Mouse (Mus musculus) urinary bladder, postnatal 36 days (tissue): ENCODE measurements around the gene Hspb2.

Source experiments
- DNase-seq, 2 experiments: peaks; one replicate each; pipeline ENCODE4 v3.0.0; 2022; ENCODE audit warnings: low spot score in 2 of 2, mixed read lengths in 1 of 2

Gene Hspb2

GRCm38 (mm10) chr9:50711337-50711736, 40.8 kb downstream of the Hspb2 start:
- DNase-seq = no peak

- no peak for DNase-seq
Observed at GRCm38 (mm10) chr9:50709108-50709507, 43.0 kb downstream of the Hspb2 start.

GRCm38 (mm10) chr9:50704907-50705306, 47.2 kb downstream of the Hspb2 start:
- DNase-seq = no peak
